Mouse (Mus musculus) forebrain, embryonic 16.5 days (tissue): Measurements from ENCODE around the gene Slc2a9. TPM values are rescaled to one million over a fixed set of nuclear protein-coding genes. Genes with fewer than 3 reads are reported as not detected.
A peak's percentile ranks its signal among the peaks of the same experiment; 100 is the strongest.
"Not testable (repeated sequence)": the region's sequence is repeated elsewhere in the genome, so short reads cannot be mapped to it uniquely, and the experiment has no call there.

Experiments used
- ATAC-seq: fragments of 200-750 bp; cut with Nextera tagmentation; 2 replicates; pipeline ENCODE4 v1.8.0; 2017; ENCODE audit warnings: mild to moderate bottlenecking, moderate library complexity
- H3K27ac ChIP-seq: fragments of 300-500 bp; sonication (generic); 2 replicates; pipeline ENCODE4 v1.5.1; 2014; ENCODE audit warnings: low read length, control low read depth
- H3K27me3 ChIP-seq: fragments of 300-500 bp; sonication (generic); replicated peaks from 2 replicates; pipeline ENCODE4 v1.6.1; 2014; ENCODE audit warnings: low read length; ENCODE audit not compliant: control insufficient read depth, insufficient read depth
- H3K36me3 ChIP-seq: fragments of 300-500 bp; sonication (generic); 2 replicates; pipeline ENCODE4 v1.6.1; 2014; ENCODE audit not compliant: control insufficient read depth, insufficient read depth
- H3K4me1 ChIP-seq: fragments of 300-500 bp; sonication (generic); replicated peaks from 2 replicates; pipeline ENCODE4 v1.6.1; 2014; ENCODE audit warnings: low read length; ENCODE audit not compliant: control insufficient read depth, insufficient read depth
- H3K4me2 ChIP-seq: fragments of 300-500 bp; sonication (generic); 2 replicates; pipeline ENCODE4 v1.6.1; 2014; ENCODE audit warnings: mild to moderate bottlenecking, low read length, control low read depth
- H3K4me3 ChIP-seq: fragments of 300-500 bp; sonication (generic); replicated peaks from 2 replicates; pipeline ENCODE4 v1.5.1; 2014; ENCODE audit warnings: mild to moderate bottlenecking, low read length, control low read depth
- H3K9ac ChIP-seq: fragments of 300-500 bp; sonication (generic); replicated peaks from 2 replicates; pipeline ENCODE4 v1.6.1; 2014; ENCODE audit warnings: low read depth, low read length, control low read depth
- H3K9me3 ChIP-seq: fragments of 300-500 bp; sonication (generic); 2 replicates; pipeline ENCODE4 v1.6.1; 2016; ENCODE audit warnings: low read length; ENCODE audit not compliant: control insufficient read depth
- WGBS: fragments of 180-500 bp; shearing (Covaris S2); extraction: QIAGEN DNeasy Blood & Tissue Kit; methylation state at CpG from one replicate; pipeline ENCODE4 v1.1.7; 2014; 5-methylcytosine and 5-hydroxymethylcytosine counted together
- polyA plus RNA-seq: library from polyadenylated mRNA; unstranded; fragments of >200 nt; fragmentation: Nextera tagmentation; extraction: Ambion mirVana; gene quantifications from 2 replicates; pipeline ENCODE4 v1.2.1, GENCODE M21; 2015

The Slc2a9 gene
- polyA plus RNA-seq, 1 experiment from 2014 or later, result 0.35 TPM

DNA sequence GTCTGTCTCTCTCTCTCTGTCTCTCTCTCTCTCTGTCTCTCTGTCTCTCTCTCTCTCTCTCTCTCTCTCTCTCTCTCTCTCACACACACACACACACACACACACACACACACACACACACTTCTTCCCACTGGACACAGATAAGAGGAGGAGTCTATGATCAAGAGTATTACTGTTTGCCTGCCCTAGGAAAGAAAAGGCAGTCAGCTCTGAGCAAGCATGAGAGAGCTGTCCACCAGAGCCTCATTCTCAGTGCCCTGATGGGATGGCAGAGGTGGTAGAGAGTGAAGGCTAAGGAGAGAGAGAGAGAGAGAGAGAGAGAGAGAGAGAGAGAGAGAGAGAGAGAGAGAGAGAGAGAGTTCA, 23.4 kb downstream of the Slc2a9 start:
- H3K4me2 ChIP-seq, result peak overlapping the region; percentile 34; the same call in 1 of the 2 replicates
- H3K36me3 ChIP-seq, ATAC-seq: not testable (repeated sequence)

DNA sequence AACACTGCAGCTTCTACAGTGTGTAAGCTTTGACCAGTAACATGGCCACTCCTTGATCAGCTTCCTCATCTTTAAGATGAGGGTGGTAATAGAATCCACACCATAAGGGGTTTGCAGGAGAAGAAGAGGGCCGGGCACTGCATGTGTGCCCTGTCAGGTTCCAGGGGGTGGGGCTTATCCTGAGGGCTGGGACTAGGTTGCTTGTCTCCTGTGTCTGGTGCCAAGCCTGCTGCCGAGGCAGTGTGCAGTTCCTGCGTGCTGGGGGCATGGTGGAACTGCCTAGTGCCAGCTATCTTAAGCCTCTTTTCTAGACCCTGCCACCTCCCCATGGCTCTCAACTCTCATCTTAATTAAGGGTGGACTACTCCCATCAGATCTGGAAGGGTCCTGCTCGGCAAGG, 23.9 kb downstream of the Slc2a9 start:
- ATAC-seq, result peak; percentile 53
- Histone ChIP-seq H3K4me1 (peaks cover 13% of the 10 kb centered on the region), H3K36me3 (no peaks in the 10 kb centered on the region), H3K9ac (no peak overlapping the region), H3K9me3 (no peaks in the 10 kb centered on the region), H3K27ac (no peak overlapping the region), H3K27me3 (no peaks in the 10 kb centered on the region), H3K4me3 (no peak overlapping the region), H3K4me2 (no peak overlapping the region)
- WGBS, result 28% methylated on average over 4 of the region's 4 CpGs

More for the DNA sequence above, 23.4 kb downstream of the Slc2a9 start:
- not testable (repeated sequence) for H3K9me3 ChIP-seq, H3K27me3 ChIP-seq, H3K4me3 ChIP-seq, H3K9ac ChIP-seq, H3K27ac ChIP-seq
- peaks cover 13% of the 10 kb centered on the region for H3K4me1 ChIP-seq

DNA sequence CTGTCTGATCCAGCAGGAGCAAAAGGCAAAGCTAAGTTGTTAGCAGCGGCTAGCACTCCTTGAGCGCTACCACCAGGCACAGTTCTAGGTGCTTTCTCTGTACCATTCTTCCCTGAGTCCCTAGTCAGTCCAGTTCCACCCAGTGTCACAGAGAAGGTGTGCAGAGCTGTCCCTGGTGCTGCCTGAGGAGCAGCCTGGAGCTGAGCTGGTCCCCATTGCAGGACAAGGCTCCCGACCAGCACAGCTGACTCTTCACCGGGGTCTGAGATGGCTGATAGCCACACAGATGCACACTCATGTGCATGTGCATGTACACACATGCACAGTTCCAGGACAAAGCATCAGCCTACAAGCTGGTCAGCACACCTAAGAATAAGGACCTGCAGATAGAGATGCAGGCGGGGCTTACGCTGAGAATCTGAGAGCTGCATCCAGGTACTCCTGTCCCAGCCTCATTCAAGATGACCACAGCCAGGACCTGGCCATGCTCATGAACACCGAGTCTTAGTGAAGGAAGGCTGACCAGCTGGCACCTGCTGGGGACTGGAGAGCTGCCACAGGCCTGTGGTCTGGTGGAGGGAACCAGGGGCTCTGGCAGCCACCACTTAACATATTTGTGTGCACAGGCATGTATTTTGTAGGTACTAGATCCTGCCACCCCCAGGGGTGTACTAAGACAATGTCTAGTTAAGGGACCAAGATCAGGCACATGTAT, 25.1 kb downstream of the Slc2a9 start:
- Histone ChIP-seq H3K9ac (no peak overlapping the region), H3K27ac (no peak overlapping the region), H3K4me3 (no peak overlapping the region), H3K4me2 (no peak overlapping the region), H3K9me3 (no peaks in the 10 kb centered on the region), H3K27me3 (no peaks in the 10 kb centered on the region), H3K36me3 (no peaks in the 10 kb centered on the region), H3K4me1 (peaks cover 13% of the 10 kb centered on the region)
- 80% methylated on average over 7 of the region's 7 CpGs for WGBS
- no peak for ATAC-seq

DNA sequence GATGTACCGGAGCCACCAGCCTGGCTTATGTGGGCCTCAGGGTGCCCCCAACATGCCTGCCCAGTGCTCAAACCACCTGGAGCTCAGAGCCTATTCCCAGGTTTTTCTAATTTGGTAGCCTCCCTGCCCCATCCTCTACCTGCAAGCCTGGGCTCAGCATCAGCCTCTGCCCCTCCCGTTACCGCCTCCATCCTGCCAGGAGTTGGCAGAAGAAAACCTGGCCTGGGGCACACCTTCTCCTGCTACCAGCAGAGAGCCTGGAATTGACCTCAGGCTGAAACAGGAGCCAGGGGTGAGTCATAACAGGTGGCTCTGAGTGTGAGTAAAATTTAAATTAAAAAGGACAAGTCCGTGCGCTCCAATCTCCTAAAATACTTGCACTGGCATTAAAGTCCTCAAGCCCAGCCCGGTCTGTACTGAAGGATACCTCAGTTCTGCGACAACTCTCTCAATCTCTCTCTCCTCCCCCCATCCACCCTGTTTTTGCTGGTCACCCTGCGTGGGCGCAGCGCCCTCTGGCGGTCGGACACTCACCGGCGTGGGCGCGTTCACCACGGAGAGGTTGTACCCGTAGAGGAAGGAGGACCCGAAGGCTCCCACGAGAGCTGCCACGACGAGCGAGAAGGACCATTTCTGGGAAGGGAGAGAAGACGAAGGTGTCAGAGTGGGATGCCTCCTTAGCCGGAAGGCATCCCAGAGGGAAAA, 25.9 kb downstream of the Slc2a9 start:
- Histone ChIP-seq H3K4me1 (peaks cover 13% of the 10 kb centered on the region), H3K27ac (no peak overlapping the region), H3K9me3 (no peaks in the 10 kb centered on the region), H3K4me3 (no peak overlapping the region), H3K27me3 (no peaks in the 10 kb centered on the region), H3K9ac (no peak overlapping the region), H3K4me2 (no peak overlapping the region), H3K36me3 (no peaks in the 10 kb centered on the region)
- 89% methylated on average over 25 of the region's 25 CpGs for WGBS
- ATAC-seq, result no peak

DNA sequence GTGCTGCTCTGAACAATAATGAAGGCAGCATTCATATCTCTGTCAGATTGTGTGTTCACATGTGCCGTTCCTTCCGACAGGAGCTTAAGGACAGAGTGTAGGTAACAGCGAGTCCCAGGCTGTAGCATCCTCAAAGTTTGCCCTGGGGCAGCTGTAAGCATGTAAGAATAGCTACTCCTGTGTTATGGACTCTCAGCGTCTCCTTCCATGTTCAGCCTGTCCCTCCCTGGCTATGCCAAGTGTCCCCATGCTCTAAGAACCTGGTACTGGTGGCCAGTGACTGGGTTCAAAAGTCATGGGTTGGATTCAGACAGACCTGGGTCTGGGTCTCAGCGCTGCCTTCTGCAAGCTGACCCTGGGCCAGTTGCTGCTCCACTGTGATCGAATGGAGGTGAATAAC, 32.1 kb downstream of the Slc2a9 start:
- H3K4me1 ChIP-seq, result no peaks in the 10 kb centered on the region
- no peaks in the 10 kb centered on the region for H3K27me3 ChIP-seq
- no peaks in the 10 kb centered on the region for H3K9me3 ChIP-seq
- no peak overlapping the region for H3K27ac ChIP-seq
- no peak overlapping the region for H3K4me3 ChIP-seq
- H3K4me2 ChIP-seq, result no peak overlapping the region
- WGBS, result 82% methylated on average over 6 of the region's 6 CpGs
- H3K36me3 ChIP-seq, result no peaks in the 10 kb centered on the region
- no peak overlapping the region for H3K9ac ChIP-seq
- ATAC-seq, result no peak

DNA sequence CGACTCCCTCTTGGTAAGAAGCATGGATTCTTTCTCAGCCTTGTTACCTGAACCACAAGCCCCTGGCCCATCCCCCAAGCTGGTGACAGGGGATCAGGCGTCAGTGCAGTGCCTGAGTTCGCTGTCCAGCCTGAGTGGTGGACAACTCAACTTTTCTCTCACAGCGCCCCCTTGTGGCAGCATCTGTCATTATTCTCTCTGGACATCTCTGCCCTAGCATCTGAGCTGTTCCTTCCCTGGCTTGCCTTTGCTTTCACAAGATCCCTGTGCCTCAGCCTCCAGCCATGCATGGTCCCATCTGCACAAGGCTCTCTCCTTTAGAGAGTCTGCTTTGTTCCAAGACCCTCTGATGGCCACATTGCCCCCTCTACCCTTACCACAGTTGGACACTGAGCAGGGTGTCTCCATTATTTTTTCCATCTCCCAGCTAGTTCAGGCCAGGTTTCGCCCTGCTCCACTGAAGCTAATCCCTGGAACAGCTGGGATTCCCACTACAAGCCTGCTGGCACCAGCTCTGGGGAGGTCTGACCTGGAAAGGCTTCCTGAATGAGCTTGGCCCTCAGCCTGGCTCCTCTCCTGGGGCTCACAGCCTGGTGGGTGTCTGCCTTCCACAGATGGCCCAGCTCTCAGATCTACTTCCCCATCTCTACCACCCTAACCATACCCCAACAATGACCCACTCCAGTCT, 32.9 kb downstream of the Slc2a9 start:
- Histone ChIP-seq H3K36me3 (no peaks in the 10 kb centered on the region), H3K4me2 (no peak overlapping the region), H3K4me1 (no peaks in the 10 kb centered on the region), H3K27me3 (no peaks in the 10 kb centered on the region), H3K27ac (no peak overlapping the region), H3K4me3 (no peak overlapping the region), H3K9me3 (no peaks in the 10 kb centered on the region), H3K9ac (no peak overlapping the region)
- ATAC-seq, result peak; percentile 63
- 14% methylated on average over 5 of the region's 5 CpGs for WGBS

DNA sequence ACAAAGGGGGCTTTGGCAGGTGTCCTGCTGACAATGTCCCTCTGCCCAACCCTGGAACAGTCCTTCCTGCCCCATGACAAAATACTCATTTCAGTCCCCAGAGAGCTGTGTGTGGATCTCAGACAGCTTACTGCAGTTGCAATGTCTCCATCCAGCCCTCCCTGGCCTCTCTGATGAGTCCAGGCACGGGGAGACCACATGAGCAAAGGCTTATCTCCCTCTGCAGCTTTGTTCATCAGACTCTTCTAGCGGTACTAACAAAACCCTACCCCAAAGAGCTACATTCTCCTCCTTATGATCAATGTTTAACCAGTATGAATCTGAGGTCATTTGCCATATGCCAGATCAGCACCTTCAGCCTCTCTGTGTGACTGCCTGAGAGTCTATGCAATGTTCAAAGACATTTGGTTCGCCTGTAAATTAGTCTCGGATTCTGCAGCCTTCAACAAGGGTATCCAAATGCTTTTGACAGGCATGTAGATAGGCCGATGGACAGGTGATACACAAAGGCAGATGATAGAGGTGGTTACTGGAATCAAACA, 36.3 kb downstream of the Slc2a9 start:
- no peak for ATAC-seq
- H3K27ac ChIP-seq, result no peak overlapping the region
- H3K4me2 ChIP-seq, result no peak overlapping the region
- WGBS, result 88% methylated on average over 5 of the region's 5 CpGs
- H3K9me3 ChIP-seq, result no peaks in the 10 kb centered on the region
- no peaks in the 10 kb centered on the region for H3K36me3 ChIP-seq
- H3K9ac ChIP-seq, result no peak overlapping the region
- no peak overlapping the region for H3K4me3 ChIP-seq
- no peaks in the 10 kb centered on the region for H3K27me3 ChIP-seq
- no peaks in the 10 kb centered on the region for H3K4me1 ChIP-seq

DNA sequence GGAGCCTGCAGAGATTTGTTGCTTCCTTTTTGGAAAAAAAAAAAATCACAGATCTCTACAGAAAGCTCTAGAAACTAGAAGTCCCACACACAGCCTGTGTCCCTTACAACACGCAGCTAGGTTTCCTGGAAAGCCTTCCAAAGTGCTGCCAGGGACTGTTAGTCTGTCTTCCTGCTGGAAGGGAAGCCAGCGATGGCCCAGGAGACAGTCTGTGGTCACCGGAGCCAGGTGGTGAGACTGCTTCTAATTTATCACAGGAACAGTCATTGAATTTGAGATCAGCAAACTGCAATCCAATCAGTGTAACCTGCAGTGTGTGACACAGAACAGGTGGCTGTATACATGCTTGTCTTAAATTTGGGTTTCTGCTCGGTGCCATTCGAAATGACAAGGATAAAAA, 41.7 kb downstream of the Slc2a9 start:
- Histone ChIP-seq H3K27me3 (no peaks in the 10 kb centered on the region), H3K9me3 (no peaks in the 10 kb centered on the region), H3K4me3 (no peak overlapping the region), H3K9ac (no peak overlapping the region), H3K4me1 (no peaks in the 10 kb centered on the region), H3K27ac (no peak overlapping the region), H3K36me3 (no peaks in the 10 kb centered on the region), H3K4me2 (no peak overlapping the region)
- WGBS, result 89% methylated on average over 5 of the region's 5 CpGs
- no peak for ATAC-seq

DNA sequence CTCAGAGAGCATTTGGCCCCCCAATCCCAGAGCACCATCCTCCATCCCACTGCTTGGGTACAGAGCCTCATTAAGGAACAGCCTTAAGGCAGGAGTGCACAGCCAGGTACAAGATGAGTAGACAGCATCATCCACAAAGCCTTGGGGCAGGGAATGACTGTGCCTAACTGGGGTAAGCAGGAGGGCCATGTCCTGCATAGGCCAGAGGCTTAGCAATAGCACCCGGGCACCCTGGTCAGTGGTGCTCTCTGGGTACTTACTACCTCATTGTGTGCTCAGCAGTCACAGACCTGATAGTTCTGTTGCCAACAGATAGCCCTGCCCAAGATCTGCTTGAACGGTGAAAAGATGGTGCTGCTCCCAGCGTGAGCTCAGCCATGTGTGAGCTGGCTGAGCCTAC, 52.0 kb downstream of the Slc2a9 start:
- Histone ChIP-seq H3K36me3 (no peaks in the 10 kb centered on the region), H3K27ac (no peak overlapping the region), H3K4me3 (no peak overlapping the region), H3K4me2 (no peak overlapping the region), H3K4me1 (no peaks in the 10 kb centered on the region), H3K27me3 (no peaks in the 10 kb centered on the region), H3K9ac (no peak overlapping the region), H3K9me3 (no peaks in the 10 kb centered on the region)
- 87% methylated on average over 3 of the region's 3 CpGs for WGBS
- ATAC-seq, result no peak
